Mouse (Mus musculus) lung, adult 10 weeks (tissue): Measurements from ENCODE around the gene Pip4p1. TPM values are rescaled to one million over a fixed set of nuclear protein-coding genes. Genes with fewer than 3 reads are reported as not detected.

Source experiments
- polyA plus RNA-seq: library from polyadenylated mRNA; stranded (reverse); fragments of 350-450 nt; fragmentation: Illumina TruSeq; extraction: RNeasy Lipid Tissue Mini Kit (QIAGEN cat#74804); gene quantifications from one replicate; pipeline ENCODE4 v1.2.3, GENCODE M21; 2014; ENCODE audit warnings: low read depth, low replicate concordance; ENCODE audit not compliant: insufficient read depth

Gene Pip4p1
- polyA plus RNA-seq, result 40.5 TPM

DNA sequence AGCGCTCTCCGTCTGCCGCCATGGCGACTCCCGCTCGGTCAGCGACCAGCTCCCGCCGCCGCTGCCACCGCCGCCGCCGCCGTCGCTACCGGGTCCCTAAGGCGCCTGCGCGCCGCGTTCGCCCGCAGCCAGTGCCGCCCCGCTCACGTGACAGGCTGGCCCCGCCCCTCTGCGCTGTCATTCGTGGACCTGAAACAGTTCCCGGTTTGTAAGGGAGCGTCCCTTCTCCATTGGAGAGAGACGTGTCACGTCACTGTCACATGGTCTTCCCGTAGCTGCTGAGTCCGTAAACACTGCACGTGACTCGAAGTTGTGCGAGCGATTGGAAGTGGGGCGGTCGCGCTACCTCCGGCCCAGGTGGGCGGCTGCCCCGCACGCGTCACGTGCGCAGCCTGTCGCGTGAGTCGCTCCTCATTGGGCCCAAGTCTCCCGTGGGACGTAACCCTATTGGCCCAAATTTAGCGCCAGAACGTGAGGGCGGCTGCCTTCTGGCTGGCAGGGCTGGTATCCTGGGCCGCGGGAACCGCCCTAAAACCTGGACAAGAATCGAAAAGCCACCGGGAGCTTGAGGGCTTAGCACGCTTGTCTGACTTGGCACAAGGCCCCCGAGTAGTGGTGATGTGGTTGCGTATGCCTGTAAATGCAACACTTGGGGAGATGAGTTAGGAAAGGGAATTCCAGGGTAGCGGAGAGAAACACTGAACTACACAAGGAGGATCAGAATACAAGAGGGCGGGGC is at the start of gene Pip4p1, which contains the start of gene Pnp:
Pip4p1 (minus strand) TSS at position 103 of the 739 bp plus-strand sequence.
Pnp (plus strand) TSS at position 329 of the 739 bp plus-strand sequence.

DNA sequence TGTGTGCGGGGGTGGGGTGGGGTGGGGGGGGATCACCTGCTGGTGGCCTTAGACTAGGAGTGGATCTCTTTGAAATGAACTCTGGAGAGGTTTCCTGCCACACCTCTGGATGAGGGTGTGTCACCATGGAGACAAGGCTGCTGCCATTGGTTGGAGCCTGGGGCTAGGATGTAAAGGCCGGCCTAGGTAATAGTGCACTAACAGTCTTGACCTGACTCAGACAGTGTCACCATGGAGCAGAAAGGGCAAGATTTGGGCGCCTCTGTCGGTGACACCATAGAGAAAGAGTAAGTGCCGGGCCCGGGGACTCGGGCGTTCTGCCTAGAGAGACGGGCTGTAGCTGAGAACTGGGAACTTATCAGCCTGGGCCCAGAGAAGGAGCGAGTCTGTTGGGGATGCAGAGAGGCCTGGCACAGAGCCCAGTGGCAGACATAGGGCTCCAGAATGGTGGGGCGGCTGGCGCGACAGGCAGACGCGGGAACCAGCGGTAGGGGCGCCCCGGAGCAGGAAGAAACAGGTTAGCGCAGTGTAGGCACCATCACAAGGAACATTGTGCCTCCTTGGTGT is 25.4 kb upstream of the Pip4p1 start, which contains the start of gene Pnp2:
Pnp2 (plus strand) TSS at position 51 of the 567 bp plus-strand sequence.

GRCm38 (mm10) chr14:50943932-50944667 is 13.4 kb upstream of the Pip4p1 start, which contains the start of gene Gm49342:
Gene Gm49342 (plus strand): TSS chr14:50944517.

DNA sequence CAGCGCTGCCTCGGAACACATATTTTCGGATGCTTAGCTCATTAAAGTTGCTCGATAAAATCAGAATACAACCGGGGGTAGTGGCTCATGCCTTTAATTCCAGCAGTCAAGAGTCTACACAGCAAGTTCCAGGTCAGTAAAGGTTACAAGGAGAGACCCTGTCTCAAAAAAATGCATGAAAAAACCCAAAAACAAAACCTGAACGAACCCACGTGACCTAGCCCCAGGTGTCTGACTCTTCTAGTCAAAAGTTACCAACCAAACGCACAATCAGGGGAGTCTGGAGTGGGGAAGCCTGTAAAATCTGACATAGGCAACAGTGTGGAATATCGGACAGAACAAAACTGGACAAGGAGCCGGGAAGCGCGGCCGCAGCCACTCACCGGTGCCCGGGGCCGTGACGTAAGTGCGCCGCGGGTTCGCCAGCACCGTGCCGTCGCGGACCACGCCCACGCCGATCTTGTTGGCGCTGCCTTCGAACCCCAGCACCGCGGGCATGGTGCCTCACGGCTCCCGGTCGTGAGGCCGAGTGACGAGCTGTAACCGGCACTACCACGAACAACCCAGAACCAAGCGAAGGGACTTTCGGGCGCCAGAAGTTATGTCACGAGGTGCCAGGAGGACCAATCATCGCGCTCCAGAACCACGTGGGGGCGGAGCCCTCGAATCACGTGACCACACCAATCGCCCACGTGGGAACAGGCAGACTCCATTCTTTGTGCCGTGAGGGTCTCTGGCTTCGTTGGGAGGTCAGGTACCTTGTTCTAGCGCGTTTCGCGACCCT is 6.2 kb downstream of the Pip4p1 start, which contains the start of the genes Osgep and Apex1:
Osgep (minus strand) TSS at position 613 of the 784 bp plus-strand sequence.
Apex1 (plus strand) TSS at position 688 of the 784 bp plus-strand sequence.

DNA sequence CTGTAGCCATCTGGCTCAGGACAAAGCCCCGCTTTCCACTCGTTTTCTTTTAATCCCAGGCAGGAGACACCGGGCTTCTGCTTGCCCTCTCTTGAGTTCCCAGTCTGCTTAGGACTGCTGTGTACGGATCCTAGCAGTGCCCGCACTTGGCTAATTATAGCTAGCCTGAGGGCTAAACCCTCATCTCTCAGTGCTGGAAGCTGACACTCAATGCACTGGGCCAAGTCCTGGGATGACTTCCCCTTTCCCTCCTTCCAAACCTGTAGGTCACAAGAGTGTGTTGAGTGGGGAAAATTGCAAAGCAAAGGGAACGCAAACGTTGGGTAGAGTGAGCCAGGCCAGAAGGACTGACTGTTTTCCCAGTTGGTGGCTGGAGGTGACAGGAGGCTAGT is 33.3 kb downstream of the Pip4p1 start, which contains the start of gene Klhl33:
Klhl33 (minus strand) TSS at position 134 of the 392 bp plus-strand sequence.

Other genes with a start within 250 kb of the Pip4p1 start
- not detected for gene Olfr747, start 237.7 kb downstream of the Pip4p1 start, polyA plus RNA-seq
- gene Olfr748, start 223.5 kb downstream of the Pip4p1 start, polyA plus RNA-seq, result not detected
- gene Olfr749, start 185.8 kb downstream of the Pip4p1 start, polyA plus RNA-seq, result not detected
- gene Ttc5, start 145.3 kb downstream of the Pip4p1 start, polyA plus RNA-seq, result 27.1 TPM
- gene Ccnb1ip1, start 123.1 kb downstream of the Pip4p1 start, polyA plus RNA-seq, result not detected
- 18.8 TPM for gene Parp2, start 123.0 kb downstream of the Pip4p1 start, polyA plus RNA-seq
- 24.0 TPM for gene Tep1, start 60.3 kb downstream of the Pip4p1 start, polyA plus RNA-seq
- gene Klhl33, start 33.3 kb downstream of the Pip4p1 start, polyA plus RNA-seq, result 0.58 TPM
- 62.6 TPM for gene Osgep, start 6.0 kb downstream of the Pip4p1 start, polyA plus RNA-seq
- 29.3 TPM for gene Apex1, start 5.9 kb downstream of the Pip4p1 start, polyA plus RNA-seq
- gene Pnp, start 226 bp upstream of the Pip4p1 start, polyA plus RNA-seq, result 75.4 TPM
- gene Gm49342, start 13.7 kb upstream of the Pip4p1 start, polyA plus RNA-seq, result 28.1 TPM
- gene Pnp2, start 25.1 kb upstream of the Pip4p1 start, polyA plus RNA-seq, result 1.7 TPM
- gene Rnase10, start 76.9 kb upstream of the Pip4p1 start, polyA plus RNA-seq, result not detected
- not detected for gene Rnase9, start 111.0 kb upstream of the Pip4p1 start, polyA plus RNA-seq
- not detected for gene Rnase11, start 119.3 kb upstream of the Pip4p1 start, polyA plus RNA-seq
- gene Rnase12, start 126.8 kb upstream of the Pip4p1 start, polyA plus RNA-seq, result not detected
- 1.1 TPM for gene Olfr750, start 143.6 kb upstream of the Pip4p1 start, polyA plus RNA-seq
- 581 TPM for gene Rnase4, start 160.2 kb upstream of the Pip4p1 start, polyA plus RNA-seq
- 75.0 TPM for gene Ang, start 160.3 kb upstream of the Pip4p1 start, polyA plus RNA-seq
- not detected for gene Eddm3b, start 183.6 kb upstream of the Pip4p1 start, polyA plus RNA-seq
- gene Rnase6, start 193.1 kb upstream of the Pip4p1 start, polyA plus RNA-seq, result 18.2 TPM
- not detected for gene Rnase1, start 215.9 kb upstream of the Pip4p1 start, polyA plus RNA-seq
- not detected for gene Rnase2b, start 231.4 kb upstream of the Pip4p1 start, polyA plus RNA-seq